Mouse (Mus musculus): ENCODE results near the gene Aars2.

The Aars2 gene

DNA sequence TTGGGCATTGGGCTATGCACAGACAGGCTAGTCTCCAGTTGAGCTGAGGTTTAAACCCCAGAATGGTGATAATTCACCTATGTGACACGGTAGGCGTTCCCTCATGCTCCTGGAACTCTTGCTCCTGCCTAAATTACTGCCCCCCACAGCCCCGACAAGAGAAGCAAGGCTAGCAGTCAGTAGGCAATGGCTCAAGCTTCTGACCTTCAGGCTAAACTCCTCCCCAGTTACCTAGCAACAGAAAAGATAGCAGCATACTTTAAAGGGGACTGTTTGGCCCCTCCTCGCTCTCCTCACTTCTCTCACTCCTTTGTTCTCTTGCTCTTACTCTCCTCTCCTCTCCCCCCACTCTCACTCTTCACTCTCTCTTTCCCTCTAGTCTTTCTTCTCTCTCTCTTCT lies 5.7 kb upstream of the Aars2 start:
- DNase-seq (ENCODE audit: low spot score): no peak

- DNase-seq (ENCODE audit: low spot score): no peak
These were observed 4.3 kb upstream of the Aars2 start for GRCm38 (mm10) chr17:45502324-45502723.

GRCm38 (mm10) chr17:45503301-45503973 lies 3.2 kb upstream of the Aars2 start:
- DNase-seq (ENCODE audit: low spot score): no peak

- no peak for DNase-seq (ENCODE audit: low spot score)
These were observed 638 bp upstream of the Aars2 start for GRCm38 (mm10) chr17:45505941-45506465.

GRCm38 (mm10) chr17:45510871-45511270 lies 4.2 kb downstream of the Aars2 start:
- DNase-seq (ENCODE audit: low spot score): no peak

DNA sequence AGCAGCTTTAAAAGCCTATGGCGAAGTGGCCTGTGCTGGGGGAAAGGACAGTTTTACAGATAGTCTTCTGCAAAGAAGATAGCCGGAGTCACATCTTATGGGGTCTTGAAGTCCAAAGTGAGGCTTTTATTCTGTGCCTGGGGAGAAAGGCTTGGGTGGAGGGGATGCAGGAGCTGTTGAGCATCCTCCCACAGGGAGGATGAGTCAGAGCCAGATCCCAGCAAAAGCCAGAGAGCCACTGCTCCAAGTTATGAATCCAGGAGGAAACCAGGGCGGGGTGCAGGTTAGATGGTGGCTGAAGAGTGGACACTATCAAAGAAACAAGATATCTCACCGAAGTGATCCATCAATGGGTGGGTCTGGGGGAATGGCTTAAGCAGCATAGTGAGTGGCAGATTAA lies 5.1 kb downstream of the Aars2 start:
- DNase-seq (ENCODE audit: low spot score): no peak

DNA sequence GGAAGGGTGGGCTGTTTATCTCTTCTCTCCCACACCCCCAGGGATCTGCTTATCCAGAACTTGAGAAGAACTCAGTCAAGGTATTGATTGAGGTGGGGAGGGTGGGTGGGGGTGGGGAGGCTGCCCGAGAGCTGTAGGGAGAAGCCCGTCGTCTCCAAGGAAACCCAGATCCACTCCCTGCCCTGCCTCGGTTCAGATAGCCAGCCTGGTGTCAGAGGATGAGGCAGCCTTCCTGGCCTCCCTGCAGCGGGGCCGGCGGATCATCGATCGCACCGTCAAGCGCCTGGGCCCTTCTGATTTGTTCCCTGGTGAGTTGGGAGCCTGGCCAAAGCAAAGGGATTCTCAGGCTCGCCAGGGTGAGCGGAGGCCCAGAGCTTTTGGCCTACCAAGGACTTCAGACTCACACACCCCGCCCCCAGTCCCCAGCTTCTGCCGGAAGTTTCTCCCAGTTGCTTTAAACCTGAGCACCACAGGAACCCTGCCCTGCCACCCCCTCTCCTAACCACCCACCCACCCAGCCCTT lies 8.6 kb downstream of the Aars2 start:
- DNase-seq (ENCODE audit: low spot score): no peak

DNA sequence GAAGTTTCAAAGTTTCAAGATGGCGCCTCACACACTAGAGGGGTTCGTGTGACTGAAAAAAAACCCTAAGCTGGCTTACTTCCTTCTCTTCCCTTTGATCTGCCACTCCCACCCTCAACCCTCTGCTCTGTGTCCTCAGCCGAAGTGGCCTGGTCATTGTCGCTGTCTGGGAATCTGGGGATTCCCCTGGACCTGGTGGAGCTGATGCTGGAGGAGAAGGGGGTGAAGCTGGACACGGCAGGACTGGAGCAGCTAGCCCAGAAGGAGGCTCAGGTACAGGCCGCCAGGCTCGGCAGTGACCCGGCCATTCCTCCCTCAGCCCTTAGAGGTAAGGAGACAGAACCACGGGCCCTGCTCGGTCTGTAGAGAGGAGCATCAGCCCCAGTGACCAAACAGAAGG lies 9.2 kb downstream of the Aars2 start:
- no peak for DNase-seq (ENCODE audit: low spot score)

GRCm38 (mm10) chr17:45516488-45516887 lies 9.8 kb downstream of the Aars2 start:
- DNase-seq (ENCODE audit: low spot score): peak; percentile 62

DNA sequence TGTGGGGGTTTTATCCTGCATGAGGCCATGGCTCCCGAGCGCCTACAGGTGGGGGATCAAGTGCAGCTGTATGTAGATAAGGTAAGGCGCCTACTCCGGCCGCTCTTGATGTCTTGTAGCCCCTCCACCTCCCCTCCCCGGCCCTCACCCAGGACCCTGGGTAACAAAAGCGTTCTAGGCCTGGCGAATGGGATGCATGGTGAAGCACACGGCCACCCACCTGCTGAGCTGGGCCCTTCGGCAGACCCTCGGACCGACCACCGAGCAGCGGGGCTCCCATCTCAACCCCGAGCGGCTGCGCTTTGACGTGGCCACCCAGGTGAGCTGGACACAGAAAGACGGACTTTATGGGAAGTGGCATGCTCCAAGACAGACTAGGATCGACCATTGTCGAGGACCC lies 10.5 kb downstream of the Aars2 start:
- no peak for DNase-seq (ENCODE audit: low spot score)

GRCm38 (mm10) chr17:45517549-45518215 lies 11.0 kb downstream of the Aars2 start:
- no peak for DNase-seq (ENCODE audit: low spot score)

GRCm38 (mm10) chr17:45518766-45519475 lies 12.3 kb downstream of the Aars2 start:
- DNase-seq (ENCODE audit: low spot score): no peak

- no peak for DNase-seq (ENCODE audit: low spot score)
These were observed 13.5 kb downstream of the Aars2 start for GRCm38 (mm10) chr17:45520136-45520535.

DNA sequence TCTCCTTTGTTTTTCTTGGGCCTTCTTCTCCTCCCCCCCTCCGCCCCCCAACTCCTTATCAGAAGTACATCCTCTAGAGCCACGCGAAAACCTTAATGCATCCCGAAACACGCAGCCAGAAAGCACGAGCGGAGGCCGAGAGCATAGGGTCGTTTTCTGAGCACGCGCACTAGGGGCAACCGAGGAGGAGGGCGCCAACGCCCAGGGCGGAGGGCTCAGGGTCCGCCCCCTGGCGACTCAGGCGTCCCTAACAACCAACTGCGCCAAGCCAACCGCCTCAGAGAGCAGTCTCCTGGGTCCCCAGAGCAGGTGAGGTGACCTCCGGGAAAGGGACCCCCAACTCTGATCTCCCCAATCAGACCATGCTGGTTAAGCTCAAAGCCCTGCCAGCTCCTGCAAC lies 16.6 kb downstream of the Aars2 start, which contains the start of gene Tcte1:
Gene Tcte1, plus strand, starts transcription at position 172 of the 400 bp plus-strand sequence.
- no peak for DNase-seq (ENCODE audit: low spot score)

GRCm38 (mm10) chr17:45524961-45525360 lies 18.3 kb downstream of the Aars2 start:
- no peak for DNase-seq (ENCODE audit: low spot score)

DNA sequence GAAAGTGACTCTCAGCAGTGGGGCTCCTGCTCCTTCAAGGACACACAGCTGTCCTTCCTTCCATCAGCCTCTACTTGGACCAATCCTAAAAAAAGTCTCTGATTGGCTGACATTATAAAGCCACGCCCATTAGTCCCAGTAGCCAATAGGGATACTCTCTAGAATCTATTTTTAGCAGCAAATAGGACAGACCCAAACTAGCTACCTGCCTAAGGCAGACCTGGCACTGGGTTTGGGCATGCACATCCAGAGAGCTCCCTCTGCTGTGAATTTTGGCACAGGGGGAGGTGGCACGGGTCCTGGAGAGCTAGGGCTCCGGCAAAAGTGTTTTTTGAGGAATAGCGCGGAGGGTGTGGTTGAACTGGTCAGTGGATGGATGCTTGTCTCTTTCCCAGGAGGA lies 19.9 kb downstream of the Aars2 start:
- DNase-seq (ENCODE audit: low spot score): no peak

DNA sequence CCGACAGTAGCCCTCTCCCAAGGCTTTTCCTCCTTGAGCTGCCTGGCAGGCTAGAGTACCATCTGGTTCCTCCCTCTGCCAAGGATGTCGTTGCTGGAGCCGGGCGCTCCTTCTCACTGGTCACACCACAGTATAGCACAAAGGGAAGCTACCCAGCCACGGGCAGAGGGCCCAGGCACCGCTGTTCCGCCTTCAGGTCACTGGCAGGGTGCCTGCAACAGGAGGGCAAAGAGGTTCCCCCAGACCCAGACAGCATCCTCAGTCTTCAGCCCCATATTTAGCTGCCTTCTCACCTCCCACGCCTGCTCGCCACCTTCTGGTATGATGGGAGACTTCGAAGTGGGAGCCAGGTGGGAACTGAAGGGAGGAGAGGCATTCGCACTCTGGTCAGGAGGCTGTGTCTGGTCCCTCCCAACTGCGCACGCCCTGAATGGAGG lies 23.7 kb downstream of the Aars2 start:
- DNase-seq (ENCODE audit: low spot score): no peak

GRCm38 (mm10) chr17:45532896-45533295 lies 26.3 kb downstream of the Aars2 start:
- no peak for DNase-seq (ENCODE audit: low spot score)

- DNase-seq (ENCODE audit: low spot score): no peak
These were observed 29.6 kb downstream of the Aars2 start for GRCm38 (mm10) chr17:45536264-45536663.

- no peak for DNase-seq (ENCODE audit: low spot score)
These were observed 31.8 kb downstream of the Aars2 start for GRCm38 (mm10) chr17:45538394-45538793.

DNA sequence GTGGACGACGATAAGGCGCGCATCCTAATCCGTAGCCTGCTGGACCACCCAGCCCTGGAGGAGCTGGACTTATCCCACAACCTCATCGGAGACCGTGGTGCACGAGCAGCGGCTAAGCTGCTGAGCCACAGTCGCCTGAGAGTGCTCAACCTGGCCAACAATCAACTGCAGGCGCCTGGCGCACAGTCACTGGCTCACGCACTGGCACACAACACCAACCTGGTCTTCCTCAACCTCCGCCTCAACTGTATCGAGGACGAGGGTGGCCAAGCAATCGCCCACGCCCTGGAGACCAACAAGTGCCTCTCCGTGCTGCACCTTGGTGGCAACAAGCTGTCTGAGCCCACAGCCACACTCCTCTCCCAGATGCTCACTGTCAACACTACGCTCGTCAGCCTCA lies 33.0 kb downstream of the Aars2 start:
- DNase-seq (ENCODE audit: low spot score): no peak

DNA sequence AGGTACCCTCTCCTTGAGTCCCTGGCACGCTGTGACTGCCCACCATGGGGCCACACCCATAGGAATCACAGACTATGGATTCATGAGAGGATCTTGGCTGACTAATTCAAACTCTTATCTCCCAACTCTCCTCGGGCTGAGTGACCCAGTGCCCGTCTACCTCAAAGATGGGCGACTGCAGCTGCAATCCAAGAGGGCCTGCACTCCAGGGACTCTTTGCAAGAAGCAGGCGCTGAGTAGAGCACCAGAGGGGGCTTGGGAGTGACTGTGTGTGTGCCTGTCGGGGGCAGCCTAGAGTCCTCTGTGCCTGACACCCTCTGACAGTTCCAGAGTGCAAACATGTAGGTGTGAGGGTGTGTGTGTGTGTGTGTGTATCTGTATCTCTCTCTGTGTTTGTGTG lies 35.5 kb downstream of the Aars2 start:
- no peak for DNase-seq (ENCODE audit: low spot score)

DNA sequence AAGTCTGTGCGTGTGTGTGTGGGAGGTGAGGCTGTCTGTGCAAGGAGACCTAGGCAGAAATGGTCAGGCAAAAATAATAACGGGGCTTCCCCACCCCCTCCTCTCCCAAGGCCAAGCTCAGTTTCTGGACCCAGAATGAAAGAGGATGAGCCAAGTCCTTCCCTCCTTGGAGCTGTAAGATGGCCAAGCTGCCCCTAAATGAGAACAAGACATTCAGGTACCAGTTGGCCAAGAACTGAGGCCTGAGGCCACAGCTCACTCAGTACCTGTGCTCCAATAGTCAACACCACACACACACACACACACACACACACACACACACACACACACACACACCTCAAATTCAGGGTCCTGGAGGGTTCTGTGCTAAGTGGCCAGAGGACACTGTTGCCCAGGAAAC lies 36.1 kb downstream of the Aars2 start:
- no peak for DNase-seq (ENCODE audit: low spot score)
